Mouse (Mus musculus): ENCODE measurements around the gene Mybph. TPM values are rescaled to one million over a fixed set of nuclear protein-coding genes. Genes with fewer than 3 reads are reported as not detected.

Mybph gene
- polyA plus RNA-seq, 1 experiment from 2014 or later, result 0.30 TPM

DNA sequence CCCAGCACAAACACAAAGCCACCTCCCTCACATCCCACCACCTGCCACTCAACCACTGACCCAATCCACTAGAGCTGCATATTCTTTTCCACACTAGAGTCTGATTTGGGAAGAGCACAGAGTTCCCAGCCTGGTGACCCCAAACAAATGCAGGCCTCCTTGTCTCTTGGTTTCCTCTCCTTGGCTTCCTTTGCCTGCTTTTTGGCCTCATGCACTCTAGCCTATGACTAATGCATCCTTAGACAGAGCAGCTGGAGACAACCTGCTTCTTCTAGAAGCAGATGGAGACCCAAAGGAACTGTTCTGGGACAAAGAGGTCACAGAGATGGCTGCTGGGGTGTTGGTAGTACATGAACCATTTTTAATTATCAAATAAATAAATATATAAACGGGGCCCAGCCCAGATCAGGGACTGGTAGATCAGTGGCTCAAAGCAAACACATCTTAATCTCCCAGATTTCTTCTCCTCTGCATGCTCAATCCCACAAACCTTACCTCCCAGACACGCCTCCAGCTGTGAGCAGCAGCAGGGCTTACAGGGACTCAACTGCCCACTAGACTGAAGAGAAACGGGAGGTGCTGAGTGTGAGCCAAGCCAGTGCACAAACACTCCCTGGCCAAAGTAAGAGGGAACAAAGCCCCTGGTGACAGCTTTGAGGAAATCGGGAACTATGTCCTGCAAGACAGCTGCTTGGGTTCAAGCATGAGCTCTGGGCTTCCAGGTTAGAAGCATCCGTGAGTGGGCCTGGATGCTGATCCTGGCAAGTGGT lies 36.7 kb downstream of the Mybph start:
- 69% methylated on average over 5 of the region's 5 CpGs for WGBS

DNA sequence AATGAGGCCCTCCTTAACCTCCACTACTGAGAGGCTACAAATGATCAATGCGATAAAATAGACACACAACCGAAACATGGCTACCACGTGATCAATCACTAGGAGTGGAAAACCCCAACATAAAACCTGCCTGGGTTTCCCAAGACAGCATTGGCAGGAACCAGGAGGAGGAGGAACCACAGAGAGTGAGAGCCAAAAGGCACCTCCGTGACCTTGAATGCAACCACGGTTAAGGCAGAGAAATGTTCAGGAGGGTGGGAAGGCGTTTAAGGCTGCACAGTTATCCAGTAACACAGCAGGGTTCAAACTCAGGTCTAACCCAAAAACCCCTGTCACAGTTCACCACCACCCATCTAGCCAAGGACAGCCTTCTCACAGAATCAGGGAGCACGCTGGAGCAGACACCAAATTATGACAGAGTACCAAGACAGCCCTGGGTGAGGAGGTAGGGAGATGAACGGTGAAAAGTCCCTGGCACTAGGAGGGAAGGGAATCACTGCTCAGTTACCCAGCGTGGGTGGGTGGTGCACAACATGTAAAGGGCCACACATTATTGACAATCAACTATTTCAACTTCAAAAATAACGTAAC lies 37.5 kb downstream of the Mybph start:
- H3K4me2 ChIP-seq, result no peak overlapping the region
- no peaks in the 10 kb centered on the region for H3K9me3 ChIP-seq
- peaks cover 17% of the 10 kb centered on the region; the same call in 1 of the 2 replicates for H3K4me1 ChIP-seq
- 80% methylated on average over 10 of the region's 10 CpGs for WGBS
- no peak overlapping the region for H3K27ac ChIP-seq
- peaks cover 23% of the 10 kb centered on the region for H3K27me3 ChIP-seq (replicated peaks)
- H3K9ac ChIP-seq, result no peak overlapping the region
- no peak for ATAC-seq (ENCODE audit: insufficient read depth, low FRiP score, low read depth)
- no peaks in the 10 kb centered on the region for H3K36me3 ChIP-seq
- H3K4me3 ChIP-seq (replicated peaks), result no peak overlapping the region

More for the DNA sequence above, 36.7 kb downstream of the Mybph start:
- Histone ChIP-seq H3K4me2 (no peak overlapping the region), H3K9ac (no peak overlapping the region), H3K27me3 (replicated peaks) (peaks cover 15% of the 10 kb centered on the region), H3K4me3 (replicated peaks) (no peak overlapping the region), H3K9me3 (no peaks in the 10 kb centered on the region), H3K36me3 (no peaks in the 10 kb centered on the region), H3K4me1 (peaks cover 9% of the 10 kb centered on the region; the same call in 1 of the 2 replicates), H3K27ac (no peak overlapping the region)
- no peak for ATAC-seq (ENCODE audit: insufficient read depth, low FRiP score, low read depth)

DNA sequence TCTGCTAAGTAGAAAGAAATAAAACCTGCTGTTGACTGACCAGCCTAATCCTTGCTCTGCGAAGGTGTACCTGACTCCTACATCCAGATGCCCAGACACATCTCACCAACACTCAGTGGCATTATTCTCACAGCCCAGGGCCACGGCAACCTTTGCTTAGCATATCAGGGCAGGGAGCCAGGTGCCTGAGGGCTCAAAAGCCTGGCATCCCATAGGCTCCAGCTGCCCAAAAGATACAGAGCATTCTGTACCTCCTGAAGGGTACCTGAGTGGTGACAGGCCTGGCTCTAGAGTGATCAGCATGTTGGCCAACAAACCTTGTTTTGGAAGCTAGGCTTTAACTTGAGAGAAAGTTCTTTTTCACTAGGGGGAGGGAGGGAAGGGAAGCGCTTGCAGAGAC lies 38.0 kb downstream of the Mybph start:
- no peak overlapping the region for H3K4me2 ChIP-seq
- WGBS, result 71% methylated on average over 3 of the region's 3 CpGs
- H3K4me1 ChIP-seq, result peaks cover 21% of the 10 kb centered on the region; the same call in 1 of the 2 replicates
- no peaks in the 10 kb centered on the region for H3K9me3 ChIP-seq
- H3K36me3 ChIP-seq, result no peaks in the 10 kb centered on the region
- H3K27ac ChIP-seq, result no peak overlapping the region
- H3K9ac ChIP-seq, result no peak overlapping the region
- no peak overlapping the region for H3K4me3 ChIP-seq (replicated peaks)
- no peak for ATAC-seq (ENCODE audit: insufficient read depth, low FRiP score, low read depth)
- H3K27me3 ChIP-seq (replicated peaks), result peaks cover 28% of the 10 kb centered on the region

DNA sequence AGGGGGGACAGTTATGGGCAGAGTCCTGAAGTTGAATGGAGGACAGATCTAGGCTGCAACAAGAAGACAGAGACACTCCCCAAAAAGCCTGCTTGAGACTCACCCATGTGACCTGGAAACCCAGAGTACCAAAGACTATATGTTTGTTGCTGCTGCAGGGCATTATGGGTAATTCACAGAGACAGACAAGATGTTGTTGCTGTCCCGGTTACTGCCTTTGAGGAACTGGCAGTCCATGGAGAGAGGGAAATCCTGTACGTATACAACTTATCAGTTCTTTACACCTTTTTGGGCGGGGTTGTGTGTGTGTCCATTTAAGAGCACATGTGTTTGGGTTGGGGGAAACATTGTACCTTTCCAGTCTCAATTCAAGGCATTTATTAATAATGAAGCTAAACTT lies 38.4 kb downstream of the Mybph start:
- Histone ChIP-seq H3K4me2 (no peak overlapping the region), H3K4me1 (peaks cover 21% of the 10 kb centered on the region; the same call in 1 of the 2 replicates), H3K9me3 (no peaks in the 10 kb centered on the region), H3K36me3 (no peaks in the 10 kb centered on the region), H3K4me3 (replicated peaks) (no peak overlapping the region), H3K9ac (no peak overlapping the region), H3K27ac (no peak overlapping the region), H3K27me3 (replicated peaks) (peaks cover 32% of the 10 kb centered on the region)
- WGBS, result 65% methylated on average over 3 of the region's 3 CpGs
- no peak for ATAC-seq (ENCODE audit: insufficient read depth, low FRiP score, low read depth)

DNA sequence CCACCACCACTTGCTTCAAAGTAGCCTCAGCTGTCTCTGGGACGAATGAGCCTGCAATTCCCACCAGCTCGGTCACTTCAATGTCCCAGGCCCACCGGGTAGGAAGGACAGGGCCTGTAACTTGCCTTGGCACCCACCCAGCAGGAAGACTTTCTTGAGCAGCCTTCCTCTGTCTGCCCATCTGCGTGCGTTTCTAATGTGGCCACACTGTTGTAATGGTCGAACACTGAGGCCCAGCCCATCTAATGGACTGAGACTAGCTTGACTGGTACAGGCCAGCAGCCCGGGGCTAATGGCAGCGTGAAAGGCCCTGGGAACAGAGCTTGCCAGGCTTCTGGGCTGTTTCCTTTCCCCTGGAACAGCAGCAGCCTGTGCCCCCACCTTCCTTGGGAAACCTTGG lies 39.1 kb downstream of the Mybph start:
- Histone ChIP-seq H3K27me3 (replicated peaks) (peaks cover 32% of the 10 kb centered on the region), H3K27ac (peak overlapping the region; percentile 63), H3K4me1 (peaks cover 21% of the 10 kb centered on the region; the same call in 1 of the 2 replicates), H3K9me3 (no peaks in the 10 kb centered on the region), H3K36me3 (no peaks in the 10 kb centered on the region), H3K9ac (no peak overlapping the region), H3K4me2 (peak overlapping the region; percentile 23; the same call in 1 of the 2 replicates), H3K4me3 (replicated peaks) (no peak overlapping the region)
- 65% methylated on average over 8 of the region's 8 CpGs for WGBS
- ATAC-seq (ENCODE audit: insufficient read depth, low FRiP score, low read depth), result no peak

DNA sequence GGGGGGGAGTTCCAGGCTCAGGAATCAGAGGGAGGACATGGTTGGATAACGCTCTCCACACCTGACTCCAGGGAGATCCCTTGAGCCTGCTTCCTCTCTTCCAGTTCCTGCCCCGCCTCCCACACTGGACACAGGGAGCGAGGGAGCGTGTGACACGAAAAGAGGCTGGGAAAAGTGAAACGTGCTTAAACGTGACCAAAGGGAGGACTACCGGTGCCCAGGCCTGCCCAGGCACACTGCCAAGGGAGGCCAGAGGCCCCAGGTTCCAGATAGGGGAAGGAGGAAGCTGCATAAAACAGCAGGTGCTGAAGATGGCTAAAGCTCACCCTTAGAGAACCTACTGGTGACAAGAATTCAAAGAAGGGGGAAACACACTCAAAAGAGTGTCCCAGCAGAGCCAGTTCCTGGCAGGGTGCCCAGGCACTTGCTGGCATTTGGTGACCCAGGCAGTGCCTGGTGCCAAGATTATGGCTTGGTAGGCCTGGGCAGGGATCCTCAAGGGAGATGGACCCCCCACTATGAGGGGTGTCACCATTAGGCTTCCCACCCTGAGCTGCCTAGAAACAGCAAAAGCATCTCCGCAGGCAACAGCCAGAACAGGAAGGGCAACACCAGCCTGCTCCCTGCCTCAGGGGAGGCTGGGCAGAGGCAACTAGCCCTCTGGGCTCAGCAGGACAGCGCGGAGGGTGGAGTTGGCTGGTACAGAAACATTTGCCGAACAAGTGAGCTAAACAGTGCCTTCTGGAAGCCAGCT lies 39.7 kb downstream of the Mybph start:
- Histone ChIP-seq H3K9me3 (no peaks in the 10 kb centered on the region), H3K9ac (no peak overlapping the region), H3K27ac (peak overlapping the region; percentile 76), H3K4me2 (peak overlapping the region; percentile 84), H3K4me1 (peaks cover 21% of the 10 kb centered on the region; the same call in 1 of the 2 replicates), H3K36me3 (no peaks in the 10 kb centered on the region), H3K27me3 (replicated peaks) (peaks cover 32% of the 10 kb centered on the region), H3K4me3 (replicated peaks) (no peak overlapping the region)
- ATAC-seq (ENCODE audit: insufficient read depth, low FRiP score, low read depth), result peak; percentile 66
- WGBS, result 54% methylated on average over 12 of the region's 12 CpGs

DNA sequence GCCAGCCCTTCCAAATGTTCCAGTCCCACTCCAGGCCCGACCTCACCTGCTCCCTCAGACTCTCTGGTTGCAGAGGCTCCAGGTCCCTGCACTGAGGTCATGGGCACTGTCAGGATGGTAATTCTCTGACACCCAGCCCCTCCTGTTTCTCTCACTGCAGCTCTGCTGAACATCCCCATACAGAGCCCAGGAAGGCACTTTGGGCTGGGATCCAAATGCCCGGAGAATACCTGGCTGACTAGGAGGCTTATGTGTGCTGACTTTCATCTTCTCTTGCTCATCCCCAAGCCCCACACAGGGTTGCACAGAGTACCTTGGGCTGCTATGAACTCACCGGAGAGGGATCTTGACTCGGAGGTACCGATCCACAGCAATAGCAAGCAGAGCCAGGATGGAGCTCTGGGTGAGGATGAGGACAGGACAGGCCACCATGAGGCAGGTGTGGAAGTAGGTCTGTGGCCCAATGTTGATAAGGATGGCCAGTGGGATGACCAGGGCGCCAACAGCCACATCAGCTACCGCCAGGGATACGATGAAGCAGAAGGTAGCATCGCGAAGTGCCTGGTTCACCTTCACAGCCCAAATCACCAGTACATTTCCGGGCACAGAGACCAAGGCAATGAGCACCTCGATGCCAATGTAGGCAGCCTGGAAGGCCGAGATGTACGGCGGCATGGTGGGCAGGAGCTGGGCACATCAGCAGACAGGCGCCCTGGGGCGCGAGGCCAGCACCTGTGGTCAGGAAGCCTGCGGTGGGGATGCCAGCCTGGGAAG lies 40.6 kb downstream of the Mybph start:
- no peaks in the 10 kb centered on the region for H3K36me3 ChIP-seq
- H3K4me2 ChIP-seq, result peak overlapping the region; percentile 84
- WGBS, result 51% methylated on average over 19 of the region's 19 CpGs
- H3K27me3 ChIP-seq (replicated peaks), result peaks cover 32% of the 10 kb centered on the region
- H3K9me3 ChIP-seq, result no peaks in the 10 kb centered on the region
- no peak for ATAC-seq (ENCODE audit: insufficient read depth, low FRiP score, low read depth)
- H3K27ac ChIP-seq, result peak overlapping the region; percentile 76
- H3K4me1 ChIP-seq, result peaks cover 21% of the 10 kb centered on the region; the same call in 1 of the 2 replicates
- H3K4me3 ChIP-seq (replicated peaks), result peak overlapping the region; percentile 42
- no peak overlapping the region for H3K9ac ChIP-seq

DNA sequence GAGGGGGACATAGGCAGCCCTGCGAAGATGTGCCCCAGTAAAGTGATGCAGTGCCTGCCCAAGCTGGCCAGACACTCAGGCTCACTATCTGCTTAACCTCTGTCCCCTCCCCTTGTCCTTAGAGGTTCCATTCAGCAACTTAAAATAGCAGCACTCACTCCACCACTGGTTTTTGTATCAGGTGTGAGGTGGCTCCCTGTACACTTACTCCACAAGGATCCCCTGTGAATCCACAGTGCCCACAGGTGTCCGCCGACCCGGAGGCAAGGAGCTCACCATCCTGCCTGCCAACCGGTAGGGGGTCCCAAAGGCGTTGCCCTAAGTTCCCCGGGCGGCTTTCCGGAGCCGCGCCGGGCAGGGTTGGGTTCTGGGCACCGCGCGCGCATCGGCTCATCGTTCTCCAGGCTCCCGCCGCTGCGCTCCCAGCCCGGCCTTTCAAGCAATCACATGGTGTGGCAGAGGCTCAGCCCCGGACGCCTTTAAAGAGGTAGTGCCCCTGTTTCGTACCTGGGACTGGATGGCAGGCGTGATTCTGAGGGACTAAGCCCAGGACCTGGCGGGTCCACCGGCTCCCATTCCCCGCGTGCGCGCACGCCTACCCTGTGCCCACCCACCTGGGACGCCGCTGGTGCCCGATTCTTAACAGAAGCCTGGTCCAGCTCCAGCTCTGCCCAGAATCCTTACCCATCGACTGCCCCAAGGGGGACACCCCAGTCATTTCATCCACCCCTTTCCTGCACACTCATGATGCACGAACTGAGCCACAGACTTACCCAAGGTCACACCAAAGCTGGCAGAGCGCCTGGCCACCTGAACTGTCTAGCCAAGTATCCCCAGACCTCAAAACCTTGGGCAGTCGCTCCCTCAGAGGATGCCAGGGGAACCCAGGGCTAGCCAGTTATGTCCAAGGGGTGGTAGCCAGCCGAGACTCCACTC lies 41.5 kb downstream of the Mybph start:
- Histone ChIP-seq H3K4me3 (replicated peaks) (peak overlapping the region; percentile 42), H3K27me3 (replicated peaks) (peaks cover 32% of the 10 kb centered on the region), H3K9me3 (no peaks in the 10 kb centered on the region), H3K27ac (0 out of 2 replicates have a peak overlapping the region, but pooled peaks have one; percentile 26), H3K36me3 (no peaks in the 10 kb centered on the region), H3K4me1 (peaks cover 21% of the 10 kb centered on the region; the same call in 1 of the 2 replicates), H3K9ac (peak overlapping the region; percentile 19; the same call in 1 of the 2 replicates), H3K4me2 (peak overlapping the region; percentile 84)
- ATAC-seq (ENCODE audit: insufficient read depth, low FRiP score, low read depth), result 0 out of 2 replicates have a peak, but pooled peaks have one; percentile 8
- 2% methylated on average over 41 of the region's 41 CpGs for WGBS

DNA sequence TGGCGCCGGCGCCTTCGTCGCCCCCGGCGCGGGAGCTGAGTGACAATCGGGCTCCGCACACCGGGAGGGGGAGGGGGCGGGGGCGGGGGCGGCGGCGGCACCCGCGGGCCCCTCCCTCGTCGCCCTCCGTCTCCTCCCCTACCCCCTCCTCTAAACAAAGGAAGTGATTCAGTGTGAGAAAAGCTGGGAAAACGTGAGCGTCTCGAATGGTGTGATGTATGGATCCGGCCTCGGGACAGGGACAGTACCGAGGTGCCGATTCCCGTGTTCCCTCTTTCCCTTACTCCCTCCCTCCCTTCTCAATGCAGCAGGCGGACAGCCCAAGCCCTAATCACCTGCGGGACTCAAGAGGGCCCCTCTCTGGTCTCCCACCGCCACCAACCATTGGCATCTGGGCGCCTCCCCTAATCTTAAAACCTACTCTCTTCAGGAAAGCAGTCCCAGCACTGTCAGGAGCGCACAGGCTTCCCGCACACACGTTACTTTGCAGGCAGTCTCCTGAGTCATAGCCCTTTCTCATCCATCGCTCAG lies 42.2 kb downstream of the Mybph start, which contains the start of gene Adora1:
TSS of gene Adora1 (minus strand) at position 41 of the 531 bp plus-strand sequence.
- Histone ChIP-seq H3K27ac (0 out of 2 replicates have a peak within 1 kb of the TSS, but pooled peaks have one; percentile 26), H3K4me2 (peak within 1 kb of the TSS; percentile 84), H3K4me1 (peaks cover 21% of the 10 kb centered on the region; the same call in 1 of the 2 replicates), H3K27me3 (replicated peaks) (peaks cover 32% of the 10 kb centered on the region), H3K36me3 (no peaks in the 10 kb centered on the region), H3K9ac (peak within 1 kb of the TSS; percentile 19; the same call in 1 of the 2 replicates), H3K9me3 (no peaks in the 10 kb centered on the region), H3K4me3 (replicated peaks) (peak within 1 kb of the TSS; percentile 42)
- ATAC-seq (ENCODE audit: insufficient read depth, low FRiP score, low read depth), result no peak
- WGBS, result under 1% methylated on average over 34 of the region's 37 CpGs

DNA sequence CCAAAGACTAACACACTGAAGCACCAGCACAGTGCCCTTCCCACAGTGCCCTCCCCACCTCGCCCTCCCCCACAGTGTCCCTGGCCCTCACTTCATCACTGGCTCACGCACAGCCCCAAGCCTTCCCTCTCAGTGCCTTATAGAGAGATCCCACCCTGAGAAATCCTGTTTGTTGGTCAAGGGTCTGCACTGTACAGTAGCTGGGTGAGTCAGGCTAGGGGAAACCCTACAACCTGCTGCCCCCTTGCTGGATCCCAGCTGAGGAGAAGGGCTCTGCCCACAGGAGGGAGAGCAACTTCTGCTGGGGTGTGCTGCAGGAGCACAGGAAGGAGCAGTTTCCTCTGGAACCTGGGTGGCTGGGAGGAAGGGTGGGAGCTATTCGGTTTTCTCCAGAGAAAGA lies 42.9 kb downstream of the Mybph start:
- WGBS, result 55% methylated on average over 3 of the region's 3 CpGs
- no peak overlapping the region for H3K4me2 ChIP-seq
- ATAC-seq (ENCODE audit: insufficient read depth, low FRiP score, low read depth), result no peak

More for the DNA sequence above, 42.9 kb downstream of the Mybph start:
- no peak overlapping the region for H3K4me3 ChIP-seq (replicated peaks)
- no peaks in the 10 kb centered on the region for H3K9me3 ChIP-seq
- peaks cover 32% of the 10 kb centered on the region for H3K27me3 ChIP-seq (replicated peaks)
- H3K36me3 ChIP-seq, result no peaks in the 10 kb centered on the region
- H3K9ac ChIP-seq, result no peak overlapping the region
- H3K4me1 ChIP-seq, result peaks cover 21% of the 10 kb centered on the region; the same call in 1 of the 2 replicates
- no peak overlapping the region for H3K27ac ChIP-seq
